Mouse (Mus musculus): ENCODE data around the gene Asgr1. TPM values are rescaled to one million over a fixed set of nuclear protein-coding genes. Genes with fewer than 3 reads are reported as not detected.

Gene Asgr1
- total RNA-seq, 2 experiments from 2014 or later = 1.7 to 3.1 TPM

DNA sequence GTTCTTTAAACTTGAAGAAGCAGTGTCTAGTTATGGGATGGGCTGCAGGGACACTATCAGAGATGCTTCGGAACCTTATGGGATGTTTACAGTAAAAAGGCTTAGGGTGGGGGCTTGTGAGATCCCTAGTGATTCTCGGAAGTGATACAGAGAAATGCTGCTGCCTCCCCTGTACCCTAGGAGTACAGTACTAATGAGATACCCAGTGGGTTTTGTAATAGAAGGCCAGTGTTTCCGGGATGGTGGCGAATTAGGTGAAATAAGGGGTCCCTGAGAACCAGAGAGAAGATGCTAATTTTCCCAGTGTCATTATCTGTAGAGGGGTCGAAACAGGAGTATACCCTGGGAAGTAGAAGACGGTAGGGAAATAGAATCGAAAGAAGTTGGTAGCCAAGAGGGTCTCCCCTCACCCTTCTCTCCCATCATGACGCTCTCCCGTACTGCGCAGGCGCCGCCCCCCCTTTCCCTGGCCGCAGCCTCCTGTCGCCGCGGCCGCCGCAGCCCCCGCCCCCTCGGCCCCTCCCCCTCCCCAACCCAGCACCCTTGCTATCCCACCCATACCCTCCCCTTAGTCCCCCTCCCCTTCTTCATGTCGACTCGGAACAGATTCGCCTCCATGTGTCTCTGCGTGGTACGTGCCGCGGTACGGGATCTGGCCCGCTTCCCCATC is 30.3 kb upstream of the Asgr1 start:
- intact Hi-C loops (cut with DNase I) = no loop called here
- DNase-seq (ENCODE audit: low spot score in 2 of 2) = no peak

- intact Hi-C loops (cut with DNase I) = no loop called here
- no peak for DNase-seq (ENCODE audit: low spot score in 2 of 2)
Observed at GRCm38 (mm10) chr11:70024151-70024514, 29.8 kb upstream of the Asgr1 start.

DNA sequence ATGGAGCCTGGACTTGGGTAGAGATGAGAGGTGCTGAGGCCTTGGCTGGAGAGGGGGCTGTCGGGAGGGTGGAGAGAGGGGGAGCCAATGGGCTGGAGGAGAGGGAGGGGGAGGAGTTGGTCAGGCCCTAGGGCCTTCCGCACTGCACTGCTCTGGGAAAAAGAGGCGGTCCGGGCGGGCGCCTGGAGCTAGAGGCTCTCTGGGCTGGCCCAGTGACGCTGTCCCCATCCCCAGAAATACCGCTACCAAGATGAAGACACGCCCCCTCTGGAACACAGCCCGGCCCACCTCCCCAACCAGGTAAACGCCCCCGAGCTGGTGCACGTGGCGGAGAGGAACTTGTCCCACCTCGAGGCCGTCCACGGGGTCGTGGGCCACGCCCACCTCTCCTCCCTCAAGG is 27.2 kb upstream of the Asgr1 start:
- DNase-seq (ENCODE audit: low spot score in 2 of 2) = no peak
- intact Hi-C loops (cut with DNase I) = no loop called here

GRCm38 (mm10) chr11:70027397-70027796 is 26.5 kb upstream of the Asgr1 start:
- DNase-seq (ENCODE audit: low spot score in 2 of 2) = peak in 1 of 2 experiments; percentile 69
- intact Hi-C loops (cut with DNase I) = no loop called here

DNA sequence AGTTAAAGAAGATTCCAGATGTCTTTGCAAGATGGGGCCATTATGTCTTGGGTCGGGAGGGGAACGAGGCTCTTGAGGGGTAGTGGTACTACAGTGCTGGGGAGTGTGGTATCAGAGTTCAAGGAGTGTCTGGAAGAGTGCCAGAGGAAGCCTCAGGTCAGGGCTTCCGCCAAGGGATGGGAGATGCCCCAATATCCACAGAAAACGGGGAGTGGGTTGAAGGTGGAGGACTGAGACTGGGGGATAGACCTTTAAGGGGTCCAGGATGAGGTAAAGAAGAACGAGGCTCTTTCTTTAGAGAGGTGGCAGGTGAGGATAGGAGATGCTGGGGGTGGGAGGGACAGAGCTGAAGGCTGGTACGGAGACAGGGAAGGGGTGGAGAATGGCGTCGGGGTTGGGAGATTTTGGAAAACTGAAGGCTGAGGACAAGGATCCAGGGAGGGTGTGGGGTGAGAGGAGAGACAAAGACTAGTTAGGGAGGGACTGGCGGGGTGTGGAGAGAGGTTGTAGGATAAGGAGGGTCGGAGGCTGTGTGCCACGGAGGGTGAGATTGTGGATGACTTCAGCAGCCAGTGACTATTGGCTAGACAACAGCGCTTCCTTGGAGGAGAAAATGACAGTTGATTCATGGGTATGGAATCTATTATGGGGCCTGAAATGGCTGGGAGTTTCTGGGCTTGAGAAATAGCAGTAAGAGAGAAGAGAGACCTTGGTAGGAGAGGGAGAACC is 25.3 kb upstream of the Asgr1 start:
- DNase-seq (ENCODE audit: low spot score in 2 of 2) = no peak
- intact Hi-C loops (cut with DNase I) = no loop called here

GRCm38 (mm10) chr11:70029130-70029801 is 24.6 kb upstream of the Asgr1 start:
- DNase-seq (ENCODE audit: low spot score in 2 of 2) = peak; percentile 84 to 95
- intact Hi-C loops (cut with DNase I) = no loop called here

GRCm38 (mm10) chr11:70029829-70030550 is 23.9 kb upstream of the Asgr1 start:
- DNase-seq (ENCODE audit: low spot score in 2 of 2) = no peak
- intact Hi-C loops (cut with DNase I) = no loop called here

GRCm38 (mm10) chr11:70030651-70031320 is 23.1 kb upstream of the Asgr1 start:
- DNase-seq (ENCODE audit: low spot score in 2 of 2) = no peak
- intact Hi-C loops (cut with DNase I) = no loop called here

DNA sequence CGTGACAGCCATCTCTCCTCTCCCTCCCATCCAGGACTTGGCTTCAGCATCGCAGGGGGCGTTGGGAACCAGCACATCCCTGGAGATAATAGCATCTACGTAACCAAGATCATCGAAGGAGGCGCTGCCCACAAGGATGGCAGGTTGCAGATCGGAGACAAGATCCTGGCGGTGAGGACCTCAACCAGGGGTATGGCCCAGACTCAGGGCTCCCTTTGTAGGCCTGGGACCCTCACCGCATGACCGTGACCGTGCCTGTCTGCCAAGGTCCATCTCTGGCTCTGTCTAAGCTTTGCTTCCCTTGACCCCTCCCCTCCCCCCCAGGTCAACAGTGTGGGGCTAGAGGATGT is 22.6 kb upstream of the Asgr1 start:
- intact Hi-C loops (cut with DNase I) = no loop called here
- DNase-seq (ENCODE audit: low spot score in 2 of 2) = no peak

DNA sequence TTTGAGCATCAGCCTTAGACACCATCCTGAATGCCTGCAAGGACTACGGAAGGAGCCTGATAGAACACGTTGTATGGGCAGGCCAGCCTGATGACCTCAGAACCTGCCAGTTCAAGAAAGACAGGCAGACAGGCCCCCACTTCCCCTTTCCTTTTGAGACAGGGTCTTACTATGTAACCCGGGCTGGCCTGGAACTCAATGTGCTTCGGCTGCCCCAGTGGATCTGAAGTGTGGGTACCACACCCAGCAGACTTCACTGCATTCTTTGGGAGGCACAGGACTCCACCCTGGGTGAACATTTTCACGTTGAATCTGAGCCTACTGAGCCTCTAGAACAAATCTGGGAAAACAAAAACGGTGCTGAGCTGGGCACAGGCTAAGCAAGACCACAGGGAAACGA is 15.7 kb upstream of the Asgr1 start:
- intact Hi-C loops (cut with DNase I) = no loop called here
- no peak for DNase-seq (ENCODE audit: low spot score in 2 of 2)

- DNase-seq (ENCODE audit: low spot score in 2 of 2) = no peak
- intact Hi-C loops (cut with DNase I) = no loop called here
Observed at GRCm38 (mm10) chr11:70039631-70040030, 14.3 kb upstream of the Asgr1 start.

DNA sequence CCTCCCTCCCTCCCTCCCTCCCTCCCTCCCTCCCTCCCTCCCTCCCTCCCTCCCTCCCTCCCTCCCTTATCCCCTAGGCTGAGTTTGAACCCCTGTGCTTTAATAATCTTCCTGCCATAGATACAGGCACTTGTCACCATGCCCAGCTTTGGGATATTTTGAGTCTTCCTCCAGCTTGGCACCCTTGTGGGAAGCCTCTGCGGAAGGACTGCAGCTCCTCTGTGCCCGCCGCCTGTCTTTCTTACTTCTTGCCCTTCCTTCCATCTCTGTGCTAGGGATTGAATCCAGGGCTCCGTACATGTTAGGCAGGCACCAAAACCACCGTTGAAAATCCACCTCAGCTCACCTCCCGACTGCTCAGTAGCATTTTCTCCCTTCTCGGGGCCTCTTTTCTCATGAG is 13.7 kb upstream of the Asgr1 start:
- DNase-seq (ENCODE audit: low spot score in 2 of 2) = peak in 1 of 2 experiments; percentile 79
- intact Hi-C loops (cut with DNase I) = no loop called here

DNA sequence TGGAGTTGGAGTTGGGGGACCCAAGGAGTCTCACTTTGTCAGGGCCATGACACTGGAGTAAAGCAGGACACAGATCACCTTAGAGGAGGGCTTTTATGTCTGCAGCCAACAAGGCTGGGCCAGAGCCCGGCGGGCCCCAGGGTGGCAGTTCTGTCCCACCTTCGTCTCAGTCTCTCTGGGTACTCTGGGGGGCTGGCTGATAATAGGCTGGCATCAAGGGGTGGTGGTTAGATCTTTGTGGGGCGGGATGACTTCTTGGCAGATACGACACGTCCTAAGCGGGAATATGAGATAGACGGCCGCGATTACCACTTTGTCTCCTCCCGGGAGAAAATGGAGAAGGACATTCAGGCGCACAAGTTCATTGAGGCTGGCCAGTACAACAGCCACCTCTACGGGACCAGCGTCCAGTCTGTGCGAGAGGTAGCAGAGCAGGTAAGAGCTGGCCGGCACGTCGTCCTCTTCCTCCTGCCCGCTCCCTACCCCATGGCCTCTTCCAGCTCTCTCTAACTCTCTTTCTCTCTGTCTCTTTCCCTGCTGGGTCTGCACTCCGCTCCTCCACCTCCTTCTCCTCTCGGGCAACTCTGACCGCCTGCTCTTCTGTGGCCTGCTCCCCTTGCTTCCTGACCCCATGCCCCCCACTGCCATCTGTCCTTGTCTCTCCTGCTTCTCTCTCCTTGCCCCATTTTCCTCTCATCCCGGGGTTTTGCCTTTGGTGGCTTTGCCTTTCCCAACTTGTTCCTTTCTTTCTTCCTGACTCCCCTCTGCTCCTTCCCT is 11.4 kb upstream of the Asgr1 start:
- intact Hi-C loops (cut with DNase I) = no loop called here
- no peak for DNase-seq (ENCODE audit: low spot score in 2 of 2)

- intact Hi-C loops (cut with DNase I) = no loop called here
- no peak for DNase-seq (ENCODE audit: low spot score in 2 of 2)
Observed at GRCm38 (mm10) chr11:70043665-70044064, 10.2 kb upstream of the Asgr1 start.

- intact Hi-C loops (cut with DNase I) = no loop called here
- DNase-seq (ENCODE audit: low spot score in 2 of 2) = no peak
Observed at GRCm38 (mm10) chr11:70045435-70045834, 8.4 kb upstream of the Asgr1 start.

GRCm38 (mm10) chr11:70049366-70049765 is 4.5 kb upstream of the Asgr1 start:
- DNase-seq (ENCODE audit: low spot score in 2 of 2) = no peak
- intact Hi-C loops (cut with DNase I) = no loop called here

DNA sequence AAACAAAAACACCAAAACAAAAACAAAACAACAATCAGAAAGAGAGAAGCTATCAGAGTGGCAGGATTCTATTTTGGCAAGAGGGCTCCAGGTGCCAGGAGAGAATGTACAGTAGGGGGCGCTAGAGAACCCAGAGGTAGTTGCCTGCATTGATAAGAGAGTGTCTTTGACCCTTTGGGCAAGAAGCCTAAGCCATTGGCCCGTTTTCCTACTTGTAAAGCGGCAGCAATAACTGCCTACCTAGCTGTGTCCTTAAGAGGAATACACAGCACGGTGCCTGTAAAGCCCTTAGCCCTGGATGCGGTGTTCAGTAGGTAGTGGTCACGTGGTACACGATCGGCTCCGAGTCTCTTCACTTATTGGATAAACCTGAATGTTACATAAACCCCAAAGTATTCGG is 4.1 kb upstream of the Asgr1 start:
- peak in 1 of 2 experiments; percentile 55 for DNase-seq (ENCODE audit: low spot score in 2 of 2)
- intact Hi-C loops (cut with DNase I) = no loop called here

DNA sequence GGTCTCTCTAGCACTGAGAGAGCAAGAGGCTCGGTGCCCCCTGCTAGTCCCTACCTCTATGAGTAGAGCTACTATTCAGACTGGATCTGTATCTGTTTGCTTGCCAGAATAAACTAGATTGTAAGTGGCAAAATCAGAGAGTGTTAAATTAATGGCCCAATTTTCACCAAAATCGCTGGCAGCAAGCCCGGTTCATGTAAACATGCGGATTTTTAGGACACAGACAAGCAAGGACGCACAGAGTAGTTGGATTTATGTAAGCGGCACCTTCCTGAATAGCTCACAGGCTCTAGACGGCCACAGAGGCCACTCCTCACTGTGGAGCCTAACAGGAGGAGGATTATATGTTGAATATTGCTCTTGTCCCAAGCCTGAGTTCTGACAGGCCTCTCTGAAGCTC is 729 bp upstream of the Asgr1 start:
- DNase-seq (ENCODE audit: low spot score in 2 of 2) = no peak
- intact Hi-C loops (cut with DNase I) = no loop called here

- peak; percentile 46 to 62 for DNase-seq (ENCODE audit: low spot score in 2 of 2)
- intact Hi-C loops (cut with DNase I) = loop anchor here (2.0 kb wide), 1 partner anchor 157 kb away; the partner anchor contains the start of gene Slc16a11
Observed at GRCm38 (mm10) chr11:70055618-70056214, 1.8 kb downstream of the Asgr1 start.

All from left cerebral cortex, postnatal 25 days (tissue).